Mouse (Mus musculus) ovary, adult 18-20 months (tissue): ENCODE data around the gene Nfib.

Experiments
- DNase-seq: peaks from one replicate; pipeline ENCODE4 v3.0.0; 2022; ENCODE audit warnings: low spot score, mixed read lengths

Nfib gene

DNA sequence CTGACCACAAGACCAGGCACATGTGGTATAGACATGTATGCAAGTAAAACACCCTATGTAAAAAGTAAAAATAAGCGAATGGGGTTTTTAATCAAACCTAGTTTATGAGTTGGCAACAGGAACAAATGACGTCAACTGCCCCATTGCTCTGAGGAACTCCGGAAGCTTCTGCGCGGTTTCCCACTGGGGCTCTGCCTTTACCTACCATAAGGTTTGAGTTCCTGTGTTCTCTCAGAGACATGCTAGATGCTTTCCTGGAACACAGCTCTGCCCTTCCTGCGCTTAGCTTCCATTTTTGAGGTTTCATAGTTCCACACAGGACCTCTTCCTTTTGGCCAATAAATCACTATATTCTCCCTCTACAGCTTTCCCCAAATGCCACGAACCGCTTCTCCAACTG, 273.7 kb downstream of the Nfib start:
- DNase-seq, result no peak

DNA sequence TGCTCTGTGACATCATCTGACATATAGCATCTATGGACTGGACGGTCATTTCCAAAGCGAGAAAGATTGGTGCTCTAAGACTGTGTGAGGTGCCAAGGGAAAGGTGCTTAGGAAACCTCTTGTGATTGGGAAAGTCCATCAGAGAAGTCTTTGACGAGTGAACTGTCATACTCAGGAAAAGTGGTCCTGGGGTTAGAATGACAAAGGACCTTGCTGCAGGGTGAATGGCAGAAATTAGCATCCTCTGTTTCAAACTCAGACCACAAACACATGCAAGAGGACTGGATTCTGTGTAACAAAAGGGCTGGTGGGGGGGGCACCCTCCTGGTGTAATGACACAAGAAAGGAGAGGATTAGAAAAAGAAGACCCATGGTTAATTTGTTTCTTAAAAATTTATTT, 274.7 kb downstream of the Nfib start:
- DNase-seq, result no peak

DNA sequence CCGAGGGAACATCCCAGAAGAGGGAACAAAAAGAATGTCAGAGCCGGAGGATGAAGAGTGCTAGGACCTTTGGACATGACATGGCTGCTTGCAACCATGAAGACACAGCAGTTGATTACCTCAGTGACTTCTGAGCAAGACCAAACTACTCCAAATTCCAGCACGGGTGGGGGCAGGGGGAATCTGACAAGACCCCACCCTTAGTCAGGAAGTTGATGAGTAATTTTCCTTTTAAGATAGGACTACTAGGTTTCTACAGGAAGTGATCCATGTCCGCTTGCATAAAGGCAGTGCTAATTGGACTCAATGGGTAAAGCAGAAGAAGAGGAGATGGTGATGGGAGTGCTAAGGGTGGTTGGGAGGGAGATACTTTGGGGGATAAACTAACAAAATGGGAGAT, 279.3 kb downstream of the Nfib start:
- DNase-seq, result no peak

DNA sequence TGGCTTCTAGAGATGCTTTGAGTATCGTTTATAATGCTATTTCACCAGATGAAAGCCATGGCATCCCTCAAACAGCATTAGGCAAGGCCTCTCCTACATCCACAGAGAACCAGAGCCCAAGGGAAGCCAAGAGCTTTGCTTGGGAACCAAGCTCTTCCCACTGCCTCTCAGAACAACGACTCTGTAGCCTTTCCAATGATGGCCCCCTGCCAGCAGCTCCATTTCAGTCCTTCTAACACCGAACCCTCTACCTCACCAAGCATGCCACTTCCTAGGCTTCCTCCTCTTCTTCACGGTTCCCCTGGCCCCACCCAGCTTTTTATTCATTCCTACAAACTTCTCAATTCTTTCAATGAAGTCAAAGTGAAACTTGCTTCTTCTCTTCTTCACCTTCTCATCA, 287.3 kb downstream of the Nfib start:
- DNase-seq, result no peak

DNA sequence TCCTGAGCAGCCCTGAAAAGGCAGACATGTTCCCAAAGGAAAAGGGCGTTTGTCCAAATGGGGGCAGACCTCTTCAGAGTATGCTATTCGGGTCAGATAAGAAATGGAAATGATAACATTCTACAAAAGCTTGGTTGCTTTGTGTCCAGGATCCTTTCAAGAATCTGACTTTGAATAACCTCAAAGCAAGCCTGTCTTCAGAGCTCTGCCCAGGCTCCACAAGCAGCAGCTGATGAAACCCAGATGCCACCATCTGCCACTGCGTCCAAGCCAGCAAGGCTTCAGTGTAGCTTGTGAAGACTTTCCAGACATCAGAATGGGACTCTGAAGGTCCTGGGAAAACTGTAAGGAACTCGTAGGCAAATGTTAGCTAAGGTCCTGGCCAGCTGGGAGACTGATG, 289.7 kb downstream of the Nfib start:
- no peak for DNase-seq

DNA sequence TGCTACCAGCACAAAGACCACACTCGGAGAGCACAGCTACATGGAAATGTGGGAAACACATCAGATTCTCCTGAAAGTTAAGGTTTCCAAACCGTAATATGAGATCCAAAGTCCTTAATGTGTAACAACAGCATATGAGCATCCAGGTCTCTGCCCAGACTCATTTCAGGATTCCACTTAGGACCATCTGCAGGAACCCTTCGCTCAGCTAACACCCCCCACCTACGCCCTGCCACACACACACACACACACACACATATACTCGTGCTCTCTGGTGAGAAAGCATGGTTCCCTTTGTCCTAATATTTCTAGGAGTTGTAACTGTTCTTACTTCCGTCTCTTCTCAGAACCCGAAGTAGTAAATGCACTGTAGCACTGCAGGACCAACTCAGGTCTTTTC, 292.9 kb downstream of the Nfib start:
- no peak for DNase-seq

DNA sequence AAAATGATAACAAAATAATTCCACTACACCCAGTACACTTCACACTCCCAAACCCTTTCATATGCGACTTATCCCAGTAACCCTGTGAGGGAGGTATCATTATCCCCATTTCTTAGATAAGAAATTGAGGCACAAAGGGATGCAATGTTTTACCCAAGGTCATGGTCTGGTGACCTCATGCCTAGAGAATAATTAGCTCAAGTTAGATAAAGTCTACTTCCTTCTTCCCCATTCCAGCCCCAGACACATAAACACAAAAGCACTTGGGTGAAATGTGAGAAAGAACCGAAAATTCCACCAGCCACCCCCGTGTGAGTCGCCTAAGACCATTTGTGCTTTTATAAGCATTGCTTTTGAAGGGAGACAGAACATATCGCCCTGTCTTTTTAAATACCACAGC, 293.6 kb downstream of the Nfib start:
- no peak for DNase-seq

DNA sequence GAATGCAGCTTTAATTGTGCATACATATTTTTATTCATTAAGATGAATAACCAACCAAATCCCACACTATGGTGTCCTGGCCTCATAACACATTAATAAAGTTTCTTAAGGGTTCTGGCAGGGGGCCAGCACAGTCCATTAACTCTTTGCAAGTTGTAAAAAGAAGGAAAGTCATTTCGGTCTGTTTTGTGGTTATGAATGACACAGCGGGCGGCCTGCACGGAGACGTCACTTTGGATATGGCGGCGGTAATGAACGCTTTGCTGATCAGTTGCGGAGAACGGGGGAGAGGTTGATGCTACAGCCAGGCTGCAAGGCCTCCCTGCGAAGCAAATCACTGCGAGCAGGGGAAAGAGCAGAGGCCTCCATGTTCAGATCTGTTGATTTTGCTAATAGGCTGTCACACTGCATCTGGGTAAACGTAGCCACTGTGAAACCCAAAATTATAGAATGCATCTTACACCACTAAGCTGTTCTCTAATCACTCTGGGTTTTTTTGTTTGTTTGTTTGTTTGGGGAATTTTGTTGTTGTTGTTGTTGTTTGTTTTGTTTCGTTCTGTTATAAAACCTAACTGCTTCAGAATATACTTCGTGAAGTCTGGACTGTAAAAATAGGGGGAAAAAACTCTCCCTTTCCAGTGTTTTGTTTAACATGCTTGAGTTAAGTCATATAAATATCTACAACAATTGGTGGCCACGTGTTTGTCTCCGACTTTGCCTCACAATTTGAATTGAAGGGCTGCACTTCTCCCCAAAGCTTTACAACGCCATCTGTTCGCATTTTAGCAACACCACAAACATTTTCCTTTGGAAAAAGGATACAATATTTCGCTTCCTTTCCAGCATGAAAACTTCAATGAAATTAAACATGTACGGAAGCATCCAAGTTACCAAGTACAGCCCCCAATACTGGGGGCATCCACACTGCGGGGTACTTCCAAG, 296.8 kb downstream of the Nfib start:
- DNase-seq, result no peak

DNA sequence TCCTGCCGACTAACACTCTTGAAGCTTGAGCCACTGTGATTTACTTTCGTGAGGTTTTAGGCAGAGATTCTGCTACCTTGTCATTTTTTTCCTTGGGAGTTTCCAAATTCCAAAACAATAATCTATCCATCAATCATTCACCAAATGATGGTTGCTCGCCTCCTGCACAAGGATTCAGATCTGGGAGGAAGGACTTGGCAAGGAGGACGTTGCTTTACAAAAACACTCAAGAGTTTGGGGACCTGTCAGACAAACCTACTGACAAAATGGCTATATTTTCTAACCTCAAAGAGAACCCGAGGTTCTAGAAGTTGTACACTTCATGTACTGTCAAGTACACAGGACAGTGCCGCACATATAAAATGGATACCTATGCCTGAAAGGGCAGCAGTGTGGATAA, 299.0 kb downstream of the Nfib start:
- no peak for DNase-seq

DNA sequence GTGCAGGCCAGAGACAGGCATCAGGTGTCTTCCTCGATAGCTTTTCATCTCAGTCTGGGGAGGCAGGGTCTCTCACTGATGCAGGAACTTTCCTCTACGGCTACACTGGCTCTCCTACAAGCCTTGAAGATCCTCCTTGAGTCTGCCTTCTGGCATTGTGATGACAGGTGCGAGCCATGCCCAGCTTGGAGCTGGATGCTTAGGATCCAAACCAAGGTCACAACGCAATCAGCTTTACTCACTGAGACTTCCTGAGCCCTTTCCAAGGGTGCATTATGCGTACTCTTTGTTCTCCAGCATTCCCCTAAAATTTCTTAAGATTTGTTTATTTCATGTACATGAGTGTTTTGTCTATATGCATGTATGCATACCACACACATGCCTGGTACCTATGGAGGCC, 299.8 kb downstream of the Nfib start:
- no peak for DNase-seq

DNA sequence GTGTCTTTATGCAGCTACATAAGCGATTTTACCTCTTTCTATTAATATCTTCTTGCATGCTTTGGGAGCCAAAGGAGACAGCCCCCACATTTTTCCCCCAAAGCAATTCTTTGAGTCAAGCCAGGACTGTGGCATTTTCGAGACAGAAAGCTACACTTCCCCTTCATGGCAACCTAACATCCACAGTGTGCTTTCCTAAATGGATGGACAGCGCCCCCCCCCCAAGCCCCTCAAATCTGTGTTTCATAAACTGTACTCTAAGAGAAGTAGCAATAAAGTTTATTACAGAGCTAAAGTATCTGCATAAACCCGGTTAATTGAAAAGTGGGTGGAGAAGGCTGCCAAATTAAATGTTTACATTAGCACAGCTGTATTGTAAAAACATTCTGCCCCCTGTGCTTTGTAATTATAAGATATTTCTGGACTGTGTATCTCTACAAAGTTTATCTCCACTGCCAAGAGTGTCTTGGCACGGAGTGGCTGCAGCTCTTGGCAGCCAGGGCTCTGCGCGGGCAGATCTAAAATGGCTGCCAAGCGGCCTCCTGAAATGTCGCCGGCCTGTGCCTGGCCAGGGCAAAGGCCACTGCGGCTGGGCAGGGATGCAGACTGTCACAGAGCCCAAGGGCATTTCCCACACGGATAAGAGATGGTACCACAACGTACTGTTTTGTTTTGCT, 301.4 kb downstream of the Nfib start:
- DNase-seq, result peak; percentile 63

DNA sequence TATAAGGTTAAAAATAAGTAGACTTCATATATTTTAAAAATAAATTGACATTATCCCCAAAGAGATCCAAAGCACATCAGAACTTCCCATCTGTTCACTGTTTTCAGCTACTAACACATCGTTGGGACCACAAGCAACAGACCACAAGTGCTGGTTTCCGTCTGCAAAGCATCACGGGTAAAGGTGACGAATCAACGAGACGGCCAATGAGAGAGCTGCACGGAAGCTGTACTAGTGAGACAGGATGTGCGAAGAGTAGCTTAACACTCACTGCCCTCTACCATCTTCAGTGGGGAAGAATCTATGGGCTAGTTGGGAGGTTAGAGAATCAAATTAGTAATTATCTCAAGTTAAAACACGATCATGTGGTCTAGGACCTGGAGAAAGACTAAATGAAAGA, 302.9 kb downstream of the Nfib start:
- no peak for DNase-seq

DNA sequence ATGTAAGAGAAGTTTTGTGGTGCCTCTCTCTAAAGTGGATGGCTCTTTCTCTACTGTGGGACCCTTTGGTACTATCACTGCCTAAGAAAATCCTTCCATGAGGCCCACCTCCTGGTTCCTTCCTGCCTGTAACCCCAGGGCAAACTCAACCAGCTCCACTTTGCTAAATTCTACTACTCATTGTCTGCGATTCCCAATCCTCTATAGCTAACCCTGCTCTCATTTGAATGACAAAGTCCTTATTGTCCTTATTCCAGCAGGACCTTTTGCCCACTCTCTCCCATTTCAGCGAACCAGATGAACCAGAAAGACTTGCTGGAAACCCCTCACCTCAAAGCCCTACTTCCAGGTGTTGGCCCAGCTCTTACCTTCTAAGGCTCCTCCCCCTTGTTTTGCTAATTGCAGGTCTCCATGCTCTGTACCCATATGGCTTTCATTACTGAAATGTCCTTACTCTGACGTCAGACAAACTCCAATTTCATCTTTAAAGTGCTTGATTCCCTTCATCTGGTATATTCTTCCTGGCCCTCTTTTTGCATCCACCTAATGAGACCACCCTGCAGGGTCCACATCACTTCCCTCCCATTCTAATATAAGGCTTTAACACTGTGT, 304.0 kb downstream of the Nfib start:
- DNase-seq, result no peak

DNA sequence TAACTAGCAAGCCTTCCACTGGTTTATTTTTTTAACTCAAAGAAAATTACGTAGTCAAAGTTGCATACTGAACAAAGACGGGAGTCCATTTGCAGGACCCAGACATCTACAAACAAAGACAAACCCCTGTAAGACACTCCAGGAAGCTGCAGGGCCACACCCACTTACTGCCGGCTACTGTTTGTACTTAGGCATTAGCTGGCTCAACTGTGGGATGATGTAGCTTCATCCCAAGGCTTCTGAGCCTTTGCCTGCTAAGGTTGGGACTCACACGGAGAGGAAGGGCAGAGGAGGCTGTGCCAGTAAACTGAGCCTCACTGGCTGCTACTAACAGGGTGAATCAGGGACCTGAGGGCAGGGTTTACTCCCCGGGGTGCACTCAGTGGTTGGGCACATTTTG, 305.0 kb downstream of the Nfib start:
- no peak for DNase-seq

DNA sequence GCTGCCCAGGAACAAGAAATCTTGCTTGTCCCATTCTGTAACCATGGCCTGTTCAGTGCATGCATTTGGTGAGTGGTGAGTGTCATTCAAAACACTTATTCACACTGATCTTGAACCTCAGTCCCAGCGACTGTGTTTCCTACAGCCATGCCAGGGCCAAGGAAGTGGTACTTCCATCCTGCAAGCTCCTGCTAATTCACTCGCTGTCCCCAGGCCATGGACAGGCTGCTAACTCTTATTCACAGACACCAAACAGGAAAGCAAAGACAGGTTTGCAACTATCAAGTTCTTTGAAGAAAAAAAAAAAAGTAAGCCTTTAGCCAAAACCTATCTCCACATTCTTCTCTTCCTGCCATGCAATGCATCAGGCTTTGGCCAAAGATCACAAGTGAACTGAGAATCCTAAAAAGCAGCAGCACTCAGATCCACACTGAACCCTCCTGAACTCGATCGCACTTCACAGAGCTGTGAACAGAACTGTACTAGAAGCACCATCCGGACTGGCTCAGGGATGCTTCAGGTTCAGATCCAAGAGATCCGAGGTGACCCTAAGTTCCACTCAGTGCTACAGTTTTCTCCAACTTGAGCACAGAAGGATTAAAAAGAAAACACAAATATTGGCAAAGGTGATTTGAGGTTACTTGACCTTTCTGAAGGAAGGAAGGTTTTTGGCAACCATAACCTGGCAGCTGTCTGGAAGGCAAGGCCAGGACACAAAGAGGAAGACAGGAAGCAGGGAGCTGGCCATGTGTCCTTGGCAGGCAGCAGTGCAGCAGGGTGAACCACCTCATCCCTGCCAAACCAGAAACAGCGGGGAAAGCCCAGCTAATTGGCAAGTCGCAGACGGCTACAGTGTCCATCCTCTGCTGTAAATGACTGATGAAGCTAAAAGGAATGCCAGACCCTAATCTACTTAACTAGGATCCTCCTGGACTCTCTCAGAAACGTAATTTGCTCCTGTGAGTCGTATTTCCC, 305.9 kb downstream of the Nfib start:
- peak; percentile 70 for DNase-seq

DNA sequence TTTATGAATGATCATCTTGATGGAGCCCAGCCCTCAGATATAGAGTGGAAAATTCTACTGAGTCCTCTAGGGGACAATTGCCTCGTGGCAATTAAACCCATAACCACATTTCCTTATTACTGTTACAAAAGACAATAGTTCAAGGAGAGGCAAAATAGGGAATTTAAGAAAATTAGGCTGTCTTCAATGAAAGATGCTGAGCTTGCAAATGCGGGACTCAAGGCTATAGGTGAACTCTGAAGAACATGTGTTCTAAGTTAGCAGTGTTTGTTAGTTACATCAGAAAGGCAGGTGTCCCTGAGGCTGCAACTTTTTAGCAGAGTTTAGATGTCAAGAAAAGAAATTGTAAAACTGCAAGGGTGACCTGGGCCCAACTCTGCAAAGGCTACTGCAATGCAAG, 307.3 kb downstream of the Nfib start:
- no peak for DNase-seq

DNA sequence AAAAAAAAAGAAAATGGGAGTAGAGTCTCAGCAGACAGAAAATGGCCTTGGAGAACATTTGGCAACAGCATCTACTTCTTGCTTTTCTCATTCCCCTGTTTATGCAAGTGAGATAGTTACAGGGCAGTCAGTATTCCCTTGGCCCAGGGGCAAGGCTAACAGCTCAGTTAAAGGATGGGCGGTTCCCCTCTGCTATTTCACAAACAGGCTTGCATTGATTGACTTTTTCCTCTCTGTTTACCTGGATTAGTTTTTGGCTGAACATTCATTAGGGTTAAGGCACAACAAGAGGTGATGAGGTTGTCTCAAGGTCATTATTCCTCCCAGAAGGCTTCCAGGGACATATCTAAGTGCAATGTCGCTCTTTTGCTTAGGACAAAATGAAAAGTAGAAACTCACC, 308.7 kb downstream of the Nfib start:
- no peak for DNase-seq

DNA sequence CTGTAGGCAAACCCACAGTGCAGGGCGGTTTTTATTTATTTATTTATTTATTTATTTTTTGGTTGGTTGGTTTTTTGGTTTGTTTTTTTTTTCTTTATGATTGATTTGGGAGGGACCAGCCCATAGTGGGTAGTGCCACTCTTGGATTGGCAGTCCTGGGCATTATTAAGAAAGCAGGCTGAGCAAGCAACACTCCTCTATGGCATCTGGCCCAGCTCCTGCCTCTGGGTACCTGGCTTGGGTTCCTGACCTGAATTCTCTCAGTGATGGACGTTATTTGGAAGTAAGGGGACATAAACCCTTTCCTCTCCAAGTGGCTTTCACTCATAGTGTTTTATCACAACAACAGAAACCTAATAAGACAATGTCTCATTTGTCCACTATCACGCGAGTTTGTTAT, 309.5 kb downstream of the Nfib start:
- no peak for DNase-seq

DNA sequence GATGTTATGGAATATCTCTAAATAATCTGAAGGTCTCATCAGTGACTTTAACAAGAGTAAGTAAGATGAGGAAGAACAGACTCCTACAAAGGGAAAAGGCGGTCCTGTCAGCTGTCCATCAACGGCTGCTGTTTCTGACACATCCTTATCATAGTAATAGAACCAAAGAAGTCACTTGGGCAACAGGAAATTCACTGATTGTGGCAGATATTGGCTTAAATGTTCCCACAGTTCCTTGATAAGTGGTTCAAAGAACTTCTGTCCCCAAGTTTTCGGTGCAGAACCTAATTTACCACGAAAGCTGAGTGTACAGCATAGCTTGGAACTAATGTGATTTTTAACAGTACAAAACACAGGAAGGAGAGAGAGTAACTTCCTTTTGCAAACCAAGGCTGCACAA, 311.2 kb downstream of the Nfib start:
- no peak for DNase-seq

DNA sequence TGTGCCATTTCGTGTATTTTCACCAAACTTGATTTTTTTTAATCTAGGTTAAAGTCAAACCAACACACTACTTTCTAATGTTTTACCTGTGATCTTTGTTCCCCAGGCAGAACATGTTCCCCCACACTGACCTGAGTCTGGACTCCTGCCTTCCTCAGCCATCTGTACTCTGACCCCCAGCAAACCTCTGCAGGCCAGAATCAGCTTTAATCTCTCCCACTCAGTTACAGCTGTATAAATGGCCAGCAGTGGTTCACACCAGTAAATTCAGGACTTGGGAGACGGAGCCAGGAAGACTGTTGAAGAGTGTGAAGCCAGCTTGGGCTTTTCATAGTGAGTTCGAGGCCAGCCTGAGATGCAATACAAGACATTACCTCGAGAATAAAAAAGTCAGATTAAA, 312.5 kb downstream of the Nfib start:
- DNase-seq, result no peak

DNA sequence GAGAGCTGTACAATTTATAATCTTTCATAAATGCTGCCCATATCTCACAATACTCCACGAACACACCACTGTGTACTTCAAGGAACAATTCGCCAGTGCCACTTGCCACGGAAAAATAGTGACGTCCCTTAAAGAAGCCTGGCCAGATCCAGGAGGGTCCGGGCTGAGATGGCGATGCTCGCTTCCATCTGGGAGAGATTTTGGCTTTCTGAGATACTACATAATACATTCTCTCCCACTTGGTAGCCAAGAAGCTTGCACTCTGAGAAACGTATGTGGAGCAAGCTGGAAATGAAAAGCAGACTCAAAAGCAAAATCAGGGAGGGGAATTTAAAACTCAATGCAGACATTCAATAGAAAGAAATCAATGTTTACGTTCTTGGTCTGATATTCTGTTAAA, 313.1 kb downstream of the Nfib start:
- no peak for DNase-seq
